Mouse (Mus musculus): ENCODE data around the gene Myl3.

DNA sequence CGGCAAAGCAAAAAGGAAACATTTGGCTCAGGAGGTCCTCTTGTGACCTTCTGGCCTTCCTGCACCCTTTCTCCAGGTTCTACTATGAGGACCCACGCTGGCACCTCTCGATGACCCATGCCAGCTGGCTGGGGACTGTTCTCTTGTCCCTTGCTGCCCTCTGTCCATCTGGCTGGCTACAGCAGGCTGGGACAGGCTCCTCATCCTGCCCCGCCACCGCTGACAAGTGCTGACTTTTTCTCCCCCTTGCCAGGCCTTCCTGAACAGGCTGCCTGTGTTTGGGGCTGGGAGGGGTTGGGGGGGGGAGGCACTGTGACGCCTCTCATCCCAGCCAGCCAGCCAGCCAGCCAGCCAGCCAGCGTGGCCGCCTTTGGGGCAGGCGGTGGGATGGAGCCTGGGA, 5.3 kb upstream of the Myl3 start:
- no peak for TF ChIP-seq CTCF (IDR thresholded peaks at IDR 0.05)
- TF ChIP-seq EP300 (IDR thresholded peaks at IDR 0.05) = no peak
